Mouse (Mus musculus) CD8-positive naive resting alpha-beta T cell, adult 2 months (primary cell): ENCODE results near the gene Nfix.

Experiments used
- DNase-seq, 2 experiments: peaks; one replicate each; pipeline ENCODE4 v3.0.0; 2022; ENCODE audit warnings: low read depth in 2 of 2, low spot score in 2 of 2

Nfix gene

GRCm38 (mm10) chr8:84722530-84722849, 77.7 kb downstream of the Nfix start:
- no peak for DNase-seq

- DNase-seq, result no peak
Observed at GRCm38 (mm10) chr8:84718959-84719690, 81.0 kb downstream of the Nfix start.

GRCm38 (mm10) chr8:84718476-84718875, 81.7 kb downstream of the Nfix start:
- no peak for DNase-seq

DNA sequence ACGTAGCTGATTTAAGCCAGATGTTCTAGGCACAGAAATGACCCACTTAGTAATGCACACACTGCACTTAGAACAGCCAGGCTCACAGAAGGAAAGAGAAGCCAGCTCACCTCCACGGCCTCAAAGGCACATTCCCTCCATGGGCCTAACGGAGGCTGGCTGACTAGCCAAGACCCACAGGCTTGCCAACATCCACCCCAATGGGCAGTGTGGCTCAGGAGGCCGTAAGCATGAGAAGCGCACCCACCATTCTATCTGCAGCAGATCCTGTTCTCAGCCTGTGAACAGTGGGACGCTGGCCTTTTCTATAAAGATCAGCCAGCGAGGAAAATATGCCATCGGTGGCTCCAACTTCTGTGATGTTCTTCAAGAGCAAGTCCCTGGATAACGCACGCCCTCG, 83.4 kb downstream of the Nfix start:
- no peak for DNase-seq

DNA sequence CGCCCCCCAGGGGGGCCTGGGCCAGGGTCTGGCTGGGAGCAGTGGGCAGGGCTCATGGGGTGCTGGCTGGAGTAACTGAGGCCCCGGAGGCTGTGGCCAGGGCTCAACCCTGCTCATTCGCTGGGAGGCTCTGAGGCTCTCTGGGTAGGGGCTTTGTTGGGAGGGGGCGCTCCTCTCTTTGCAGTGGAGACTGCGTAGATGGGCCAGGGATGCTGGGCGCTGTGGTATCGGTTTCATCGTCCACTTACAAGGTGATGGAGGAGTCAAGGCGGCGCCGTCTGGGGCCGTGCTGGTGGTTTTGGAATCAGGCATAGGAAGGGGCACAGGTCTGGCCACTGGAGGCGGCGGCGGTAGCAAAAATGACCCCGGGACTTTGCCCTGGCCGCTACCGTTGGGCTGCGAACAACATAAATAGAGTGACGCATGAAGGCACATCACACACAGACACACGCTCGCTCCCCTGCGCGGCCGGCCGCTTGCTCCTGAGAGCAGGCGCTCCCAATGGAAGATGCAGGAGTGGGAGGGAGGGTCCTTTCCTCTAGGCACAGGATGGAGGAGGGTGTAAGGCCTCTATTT, 84.2 kb downstream of the Nfix start:
- no peak for DNase-seq

GRCm38 (mm10) chr8:84714161-84714560, 86.0 kb downstream of the Nfix start:
- DNase-seq, result no peak

DNA sequence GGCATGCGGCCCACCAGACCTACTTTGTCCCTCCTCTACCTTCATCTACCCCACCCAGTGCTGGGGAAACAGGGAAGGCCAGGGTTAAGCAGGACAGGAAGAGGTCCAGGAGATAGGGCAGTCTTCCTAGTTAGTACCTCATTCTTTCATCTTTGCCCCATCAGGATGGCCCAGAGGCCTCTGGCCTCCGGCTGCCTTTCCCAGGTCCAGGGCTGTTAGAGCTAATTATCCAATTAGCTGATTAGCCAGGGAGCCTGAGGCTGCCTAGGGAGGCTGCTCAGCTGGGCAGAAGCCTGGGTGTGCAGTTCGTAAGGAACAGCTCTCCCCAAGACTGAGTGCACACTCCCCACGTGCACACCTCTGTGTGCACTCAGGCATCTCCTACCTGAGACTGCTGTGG, 86.8 kb downstream of the Nfix start:
- DNase-seq, result no peak

- DNase-seq, result no peak
Observed at GRCm38 (mm10) chr8:84712759-84713120, 87.4 kb downstream of the Nfix start.

- no peak for DNase-seq
Observed at GRCm38 (mm10) chr8:84711933-84712758, 88.0 kb downstream of the Nfix start.

DNA sequence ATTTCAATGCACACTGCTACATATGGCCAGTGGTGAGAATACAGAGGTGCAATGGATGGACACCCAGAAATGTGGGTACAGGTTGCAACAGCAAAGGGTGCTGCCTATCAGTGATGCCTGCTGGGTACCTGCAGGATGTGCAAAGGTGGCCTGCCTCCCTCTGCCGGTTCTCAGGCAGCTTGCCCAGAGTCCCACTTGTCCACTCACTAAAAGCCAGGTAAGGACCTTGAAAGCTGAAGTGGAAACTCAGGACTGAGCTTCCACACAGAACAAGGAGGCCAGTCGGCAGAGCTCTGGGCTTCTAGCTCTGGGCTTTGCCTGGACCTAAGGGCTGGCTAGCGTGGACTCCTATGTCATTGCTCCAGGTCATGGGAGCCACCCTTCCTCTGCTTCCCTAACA, 88.8 kb downstream of the Nfix start:
- no peak for DNase-seq

DNA sequence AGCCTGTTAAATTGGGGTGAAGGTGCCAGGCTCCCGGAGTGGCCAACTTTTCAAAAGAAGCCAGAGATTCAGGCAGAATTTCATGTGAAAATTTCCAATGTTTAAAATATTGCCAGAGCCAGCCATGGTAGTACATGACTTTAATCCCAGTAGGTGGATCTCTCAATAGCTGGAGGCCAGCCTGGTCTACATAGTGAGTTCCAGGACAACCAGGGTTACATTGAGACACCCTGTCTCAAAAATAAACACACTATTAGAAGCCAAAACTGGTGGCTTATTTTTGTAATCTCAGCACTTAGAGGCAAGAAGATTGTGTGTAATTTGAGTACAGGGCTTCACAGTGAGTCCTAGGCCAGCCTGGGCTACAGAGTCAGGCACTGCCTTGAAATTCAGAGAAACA, 90.2 kb downstream of the Nfix start:
- no peak for DNase-seq

DNA sequence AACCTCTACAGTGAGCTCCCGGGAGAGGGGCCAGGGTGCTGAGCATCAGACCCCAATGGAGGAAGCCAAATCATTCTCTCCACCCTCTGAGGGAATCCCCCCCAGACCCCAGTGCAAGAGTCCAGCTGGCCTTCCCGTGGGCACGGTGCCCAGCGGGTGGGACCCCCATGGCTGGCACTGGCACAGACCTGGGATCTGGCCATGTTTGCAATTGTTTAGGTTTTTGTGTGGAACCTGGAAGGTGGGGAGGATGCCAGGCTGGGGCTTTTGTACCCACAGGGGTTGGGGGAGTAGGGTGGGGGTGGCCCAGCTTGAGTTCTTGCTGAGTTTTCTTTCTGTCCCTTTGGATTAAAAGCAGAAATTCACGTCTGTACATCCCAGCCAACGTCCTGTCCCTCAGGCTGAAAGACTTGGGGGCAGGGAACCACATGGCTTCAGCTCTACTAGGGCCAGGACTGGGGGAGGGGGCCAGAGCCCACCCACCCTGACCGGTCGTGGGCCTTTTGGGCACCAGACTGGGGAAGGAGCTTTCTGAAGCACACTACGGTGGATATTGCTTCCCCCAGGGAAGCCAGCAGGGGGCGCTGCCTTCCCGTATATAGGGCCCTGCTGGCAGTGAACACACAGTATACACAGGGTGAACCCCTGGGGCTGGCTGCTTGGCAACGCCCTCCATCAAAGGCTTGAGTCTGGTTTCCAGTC, 91.2 kb downstream of the Nfix start:
- peak; percentile 80 to 83 for DNase-seq

DNA sequence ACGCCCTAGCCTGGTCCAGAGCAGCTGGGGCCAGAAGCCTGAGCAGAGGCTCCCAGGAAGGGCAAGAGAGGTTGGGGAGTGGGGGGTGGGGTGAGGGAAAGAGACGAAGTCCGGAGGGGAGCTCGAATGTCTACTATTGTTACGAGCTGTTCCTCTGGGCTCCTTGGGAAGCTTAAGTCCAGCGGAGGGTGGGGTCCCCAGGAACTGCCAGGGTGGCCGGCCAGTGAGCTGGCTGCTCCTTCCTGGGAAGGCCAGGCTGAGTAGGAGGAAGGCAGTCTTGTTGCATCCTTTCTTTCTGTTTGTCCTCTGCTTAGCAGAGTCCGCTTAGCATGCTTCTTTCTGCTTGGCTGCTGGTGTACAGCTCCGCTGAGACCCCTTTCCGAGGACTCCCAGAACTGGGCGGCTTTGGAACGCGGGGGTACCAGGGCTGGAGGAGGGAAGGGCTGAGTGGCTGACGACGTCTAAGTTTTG, 92.0 kb downstream of the Nfix start:
- no peak for DNase-seq

- DNase-seq, result no peak
Observed at GRCm38 (mm10) chr8:84707267-84707883, 92.8 kb downstream of the Nfix start.

DNA sequence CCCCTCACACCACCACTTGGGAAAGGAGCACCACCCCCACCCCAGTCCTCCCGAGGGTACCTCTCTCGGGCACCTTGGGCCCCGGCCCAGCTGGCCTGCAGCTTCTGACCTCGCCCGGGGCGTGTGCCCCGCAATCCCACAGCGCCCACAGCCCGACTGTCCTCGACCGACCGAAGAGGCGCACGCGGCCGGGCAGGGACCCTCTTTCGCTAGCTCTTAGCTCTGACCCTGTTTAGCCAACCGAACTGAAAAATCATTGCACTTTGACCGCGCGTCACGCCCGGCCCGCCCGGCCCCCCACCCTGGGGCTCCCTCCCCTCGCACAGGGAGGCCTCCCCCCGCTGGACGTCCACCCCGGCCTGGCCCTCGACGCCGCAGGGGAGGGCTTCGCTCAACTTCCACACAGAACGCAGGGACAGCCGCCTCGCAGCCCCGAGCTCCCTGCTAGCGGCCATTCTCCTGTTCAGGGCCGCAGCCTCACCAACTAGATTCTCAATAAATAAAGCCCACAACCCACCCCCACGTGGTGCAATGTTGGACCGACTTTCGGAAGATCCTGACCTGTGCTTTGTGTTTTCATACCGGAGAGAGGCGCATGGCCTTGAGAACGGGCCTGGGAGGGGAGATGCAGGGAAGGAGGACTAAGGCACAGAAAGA, 93.4 kb downstream of the Nfix start:
- no peak for DNase-seq

DNA sequence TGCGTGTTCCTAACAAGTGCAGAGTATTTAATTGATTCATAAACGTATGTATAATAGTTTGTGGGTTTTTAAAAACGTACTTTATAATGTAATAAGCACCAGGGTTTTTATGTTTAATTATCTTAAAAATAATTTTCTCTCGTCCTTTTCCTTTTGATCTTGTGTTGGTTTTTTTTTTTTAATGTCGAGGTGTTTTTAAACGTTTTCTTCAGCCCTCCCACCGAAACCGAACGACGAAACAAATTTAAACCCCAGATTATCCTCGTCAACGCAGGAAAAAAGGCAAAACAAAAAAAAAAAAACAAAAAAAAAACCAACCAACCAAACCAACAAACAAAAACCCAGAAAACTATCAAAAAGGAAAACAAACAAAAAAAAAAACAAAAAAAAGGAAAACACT, 94.2 kb downstream of the Nfix start:
- no peak for DNase-seq

- no peak for DNase-seq
Observed at GRCm38 (mm10) chr8:84704867-84705831, 95.0 kb downstream of the Nfix start.

DNA sequence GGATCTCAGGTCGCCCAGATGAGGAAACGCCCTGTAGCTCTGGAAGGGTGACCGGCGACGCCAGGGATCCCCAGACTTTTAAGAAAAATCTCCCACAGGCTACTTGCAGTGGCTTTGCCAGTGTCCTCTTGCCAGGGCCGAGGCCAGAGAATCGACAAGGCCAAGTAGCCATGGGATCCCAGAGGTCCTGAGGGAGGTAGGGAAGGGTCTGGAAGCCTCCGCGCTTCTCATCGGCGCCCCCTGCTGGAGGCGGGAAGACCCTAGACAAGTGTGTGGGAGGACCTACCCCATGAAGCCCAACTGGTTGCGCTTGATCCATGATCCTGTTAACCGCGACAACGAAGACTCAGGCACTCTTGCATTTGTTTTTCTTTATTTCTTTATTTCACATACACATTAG, 95.8 kb downstream of the Nfix start:
- DNase-seq, result peak in 1 of 2 experiments; percentile 70

- peak in 1 of 2 experiments; percentile 54 for DNase-seq
Observed at GRCm38 (mm10) chr8:84703466-84704249, 96.5 kb downstream of the Nfix start.
